Mouse (Mus musculus) 3134 (cell line): ENCODE measurements around the gene Pigo.

Source experiments
- DNase-seq: peaks from one replicate; pipeline ENCODE4 v3.0.0-alpha.2; 2011; ENCODE audit warnings: low spot score; ENCODE audit not compliant: insufficient read length; ENCODE audit errors: extremely low read depth

Pigo gene

DNA sequence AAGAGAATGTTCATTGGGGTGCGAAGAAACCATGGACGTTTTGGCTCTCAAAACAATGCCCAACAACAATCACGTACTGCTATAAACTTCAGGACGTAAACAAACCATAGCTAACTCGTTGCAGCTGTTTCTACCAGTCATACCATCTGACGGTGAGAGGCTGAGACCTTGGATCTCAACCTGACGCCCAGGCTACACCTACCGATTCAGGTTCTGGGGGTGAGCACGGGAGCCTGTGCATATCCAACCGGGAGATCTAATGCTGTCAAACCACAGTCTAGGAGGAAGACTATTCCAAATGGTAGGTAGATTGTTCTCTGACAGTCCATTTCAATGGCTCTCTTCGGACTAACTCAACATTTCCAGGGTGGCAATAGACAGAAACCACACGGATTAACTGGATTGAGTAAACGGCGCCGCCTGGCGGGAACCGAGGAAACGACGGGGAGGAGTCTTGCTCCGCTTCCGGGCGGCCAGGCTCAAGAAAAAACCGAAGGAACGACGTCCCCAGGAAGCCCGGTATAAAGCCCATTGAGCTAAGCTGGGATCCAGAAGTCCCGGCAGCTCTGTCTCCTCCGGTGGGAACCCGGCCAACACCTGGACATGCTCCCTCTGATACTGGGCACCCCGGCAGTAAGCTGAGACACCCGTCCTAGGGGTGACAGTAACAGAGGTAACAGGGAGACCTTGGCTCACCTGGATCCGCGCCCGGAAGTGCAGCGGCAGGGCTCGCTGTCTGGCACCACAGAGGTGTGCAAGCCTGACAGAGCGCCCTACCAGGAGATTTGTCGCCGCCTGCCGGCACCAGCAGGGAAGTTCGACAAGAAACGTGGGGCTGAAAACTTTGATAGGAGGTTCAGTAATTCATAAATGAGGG, at the start of gene Pigo:
Pigo (minus strand) TSS at position 736 of the 877 bp plus-strand sequence.
- DNase-seq: peak; percentile 97

DNA sequence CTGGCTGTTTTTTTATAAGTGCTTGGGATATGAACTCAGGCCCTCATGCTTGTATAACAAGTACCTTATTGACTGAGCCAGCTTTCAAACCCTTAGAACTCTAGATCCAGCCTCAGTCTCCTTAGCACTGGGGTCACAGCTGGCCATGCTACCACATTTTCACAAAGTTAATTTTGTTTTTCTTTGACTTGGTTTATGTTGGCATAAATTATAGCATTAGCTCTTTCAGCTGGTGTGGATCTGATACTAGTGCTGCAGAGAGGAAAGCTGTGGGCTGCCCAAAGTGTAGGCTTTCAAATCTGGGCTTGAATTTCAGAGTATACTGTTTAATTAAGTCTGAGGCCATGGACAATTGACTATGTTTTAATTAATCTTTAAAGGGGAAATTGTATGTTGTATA, 49.3 kb upstream of the Pigo start:
- DNase-seq: no peak

DNA sequence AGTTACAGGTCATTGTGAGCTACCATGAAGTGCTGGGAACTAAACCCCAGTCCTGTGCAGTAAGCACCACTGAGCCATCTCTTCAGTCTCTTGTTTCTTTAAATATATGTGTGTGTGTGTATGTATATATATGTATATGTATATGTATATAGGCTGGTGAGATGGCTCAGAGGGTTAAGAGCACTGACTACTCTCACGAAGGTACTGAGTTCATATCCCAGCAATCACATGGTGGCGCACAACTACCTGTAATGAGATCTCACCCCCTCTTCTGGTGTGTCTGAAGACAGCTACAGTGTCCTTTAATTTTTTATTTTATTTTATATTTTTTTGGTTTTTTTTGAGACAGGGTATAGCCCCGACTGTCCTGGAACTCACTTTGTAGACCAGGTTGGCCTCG, 39.9 kb upstream of the Pigo start:
- no peak for DNase-seq

DNA sequence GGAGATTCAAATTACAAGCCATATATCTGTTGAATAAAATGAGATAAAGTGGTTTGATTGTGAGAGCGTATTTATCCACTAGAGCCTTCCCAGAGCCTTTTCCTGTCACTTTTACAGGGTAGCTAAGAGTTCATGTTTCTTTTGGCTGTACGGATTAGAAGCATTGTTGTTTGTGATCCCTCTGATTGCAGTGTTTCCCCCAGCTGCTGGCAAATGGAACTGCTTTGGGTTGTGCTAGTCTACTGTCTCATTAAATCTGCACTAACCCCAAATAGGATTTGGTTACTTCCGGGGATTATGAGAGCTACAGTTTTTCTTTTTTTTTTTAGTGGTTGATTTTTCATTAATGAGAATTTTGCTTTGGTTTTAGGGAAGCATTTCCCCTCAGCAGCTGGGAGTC, 34.7 kb upstream of the Pigo start:
- DNase-seq: no peak

DNA sequence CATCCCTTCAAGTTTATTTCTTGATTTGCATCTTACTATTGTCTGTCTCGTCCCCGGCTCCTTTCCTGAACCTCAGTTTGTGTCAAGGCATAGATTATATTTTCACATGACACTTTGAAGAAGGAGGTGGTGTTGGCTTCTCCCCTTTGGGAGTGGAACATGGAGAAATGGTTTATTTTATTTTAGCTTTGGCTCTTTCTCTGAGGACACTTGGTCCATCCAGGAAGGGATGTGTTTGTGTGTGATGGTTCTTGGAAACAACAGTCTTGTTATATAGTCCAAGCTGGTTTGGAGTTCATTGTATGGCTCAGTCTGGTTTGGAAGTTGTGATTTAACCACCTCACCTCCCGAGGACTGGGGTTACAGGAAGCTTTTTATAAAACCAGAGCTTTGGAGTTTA, 34.1 kb upstream of the Pigo start:
- DNase-seq: no peak

DNA sequence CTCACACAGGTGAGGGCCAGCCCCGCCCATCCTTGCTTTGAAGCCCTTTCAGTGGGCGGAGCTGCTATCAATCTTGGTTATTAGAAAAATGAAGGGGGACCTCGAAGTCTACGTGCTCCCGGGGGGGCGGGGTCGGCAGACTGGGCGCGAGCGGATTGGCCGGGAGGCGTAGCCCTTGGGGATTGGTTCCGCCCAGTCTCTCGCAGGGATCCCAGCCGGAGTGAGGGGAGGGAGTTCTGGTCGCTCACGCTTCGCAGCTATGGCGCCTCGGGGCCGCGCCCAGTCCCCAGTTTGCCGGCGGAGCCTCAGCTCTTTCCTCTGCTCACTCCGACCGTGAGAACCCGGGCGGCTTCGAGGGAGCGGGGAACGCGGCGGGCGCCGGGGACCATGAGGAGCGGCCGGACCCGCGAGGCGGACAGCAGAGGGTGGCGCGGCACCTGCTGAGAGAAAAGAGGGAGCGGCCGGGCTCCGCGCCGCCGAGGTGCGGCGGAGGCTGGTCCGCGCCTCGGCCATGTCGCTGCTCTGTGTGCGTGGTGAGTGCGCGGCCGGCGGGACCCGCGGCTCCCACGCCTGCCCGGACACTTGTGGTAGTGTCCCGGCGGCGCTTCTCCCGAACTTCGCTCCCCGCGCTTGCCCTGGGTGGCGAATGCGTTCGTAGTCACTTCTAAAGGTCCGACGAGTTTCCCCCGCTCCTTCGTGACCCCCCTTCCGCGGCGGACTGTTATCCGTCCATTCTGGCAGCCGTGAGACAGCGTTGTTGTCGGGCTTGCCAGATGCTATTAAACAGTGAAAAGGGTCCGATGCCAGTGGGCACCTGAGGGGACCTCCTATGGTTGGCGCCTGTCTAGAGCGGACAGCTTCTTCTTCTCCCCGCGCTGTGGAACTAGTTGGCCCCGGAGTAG, 33.4 kb upstream of the Pigo start, which contains the start of gene Unc13b:
Unc13b (plus strand) TSS at position 201 of the 902 bp plus-strand sequence.
- DNase-seq: no peak

DNA sequence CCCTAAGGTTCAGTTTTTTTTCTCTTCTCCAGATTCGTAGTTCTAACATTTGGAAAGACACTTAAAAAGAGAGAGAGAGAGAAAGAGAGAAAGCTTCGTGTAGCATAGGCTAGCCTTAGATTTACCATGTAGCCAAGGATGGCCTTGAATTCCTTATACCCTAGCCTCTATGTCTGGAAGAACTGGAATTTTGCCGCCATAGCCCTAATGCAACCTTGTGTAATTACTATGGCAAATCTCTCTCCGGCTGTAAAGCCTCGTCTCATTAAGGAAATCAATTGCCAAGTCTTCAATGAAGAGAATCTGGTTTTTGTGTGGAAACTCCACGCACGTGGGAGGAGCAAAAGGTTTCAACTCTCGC, 32.8 kb upstream of the Pigo start:
- DNase-seq: no peak

DNA sequence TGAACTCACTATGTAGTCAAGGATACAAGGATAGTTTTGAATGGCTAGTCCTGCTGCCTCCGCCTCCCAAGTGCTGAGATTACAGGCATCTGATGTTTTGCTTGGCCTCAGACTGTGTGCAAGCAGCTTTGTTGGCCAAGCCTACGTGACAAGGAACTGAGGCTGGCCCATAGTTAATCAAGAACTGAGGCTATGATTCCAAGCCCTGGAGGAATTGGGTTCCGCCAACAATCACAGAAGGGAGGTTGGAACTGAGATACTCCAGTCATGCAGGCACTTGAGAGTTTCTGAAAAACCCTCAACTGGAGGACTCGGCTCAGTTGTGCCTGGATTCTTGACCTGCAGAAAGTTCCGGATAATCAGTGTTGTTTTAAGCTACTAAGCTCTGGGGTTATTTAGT, 32.0 kb upstream of the Pigo start:
- no peak for DNase-seq

DNA sequence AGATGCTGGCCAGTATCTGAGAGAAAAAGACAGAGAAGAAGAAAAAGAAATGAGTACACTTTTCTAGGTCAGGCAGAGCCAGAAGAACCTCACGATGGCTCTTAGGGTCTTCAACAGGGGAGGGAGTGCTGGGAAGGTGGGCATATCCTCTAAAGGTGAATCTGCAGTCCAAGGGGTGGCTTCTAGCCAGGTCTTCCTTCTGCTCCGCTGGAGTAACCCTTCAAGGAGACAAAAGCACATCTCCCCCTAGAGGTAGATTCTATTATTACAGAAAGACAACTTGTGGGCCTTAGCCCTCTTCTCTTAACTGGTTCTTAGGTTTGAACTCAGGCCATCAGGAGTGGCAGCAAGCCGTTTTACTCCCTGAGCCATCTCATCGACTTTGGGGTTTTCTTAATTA, 27.0 kb upstream of the Pigo start:
- no peak for DNase-seq

DNA sequence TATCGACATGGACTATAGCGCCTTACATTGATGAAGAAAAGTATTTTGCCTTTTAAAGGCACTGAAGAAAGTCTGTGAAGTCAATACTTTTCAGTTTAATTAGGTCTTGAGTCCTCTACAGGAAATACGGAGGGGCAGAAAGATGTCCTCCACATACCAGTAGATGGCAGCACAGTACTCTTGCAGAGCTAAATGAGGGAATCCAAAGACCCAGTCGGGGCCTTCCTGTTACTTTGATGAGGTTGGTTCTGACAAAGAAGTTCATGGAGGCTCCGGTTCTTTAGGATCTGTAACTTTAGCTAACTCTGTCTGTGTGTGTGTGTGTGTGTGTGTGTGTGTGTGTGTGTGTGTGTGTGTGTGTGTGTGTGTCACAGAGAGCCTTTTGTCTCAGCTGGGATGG, 21.6 kb upstream of the Pigo start:
- DNase-seq: peak; percentile 60

DNA sequence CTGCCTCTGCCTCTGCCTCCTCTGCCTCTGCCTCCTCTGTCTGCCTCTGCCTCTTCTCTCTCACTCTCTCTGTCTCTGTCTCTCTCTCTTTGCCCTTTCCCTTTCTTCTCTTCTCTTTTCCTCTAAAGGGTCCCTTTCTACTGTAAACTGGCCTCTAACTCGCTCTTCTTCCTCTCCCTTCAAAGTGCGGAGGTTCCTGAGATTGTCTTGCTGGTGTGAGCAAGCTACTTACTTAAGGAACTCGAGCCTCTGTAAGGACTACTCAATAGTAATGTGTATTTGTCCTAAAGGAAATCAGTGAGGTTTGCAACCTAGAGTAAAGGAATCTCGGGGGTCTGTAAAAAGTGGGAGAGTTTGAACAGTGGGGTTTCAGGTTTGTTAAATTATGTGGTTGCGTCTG, 21.0 kb upstream of the Pigo start:
- no peak for DNase-seq

DNA sequence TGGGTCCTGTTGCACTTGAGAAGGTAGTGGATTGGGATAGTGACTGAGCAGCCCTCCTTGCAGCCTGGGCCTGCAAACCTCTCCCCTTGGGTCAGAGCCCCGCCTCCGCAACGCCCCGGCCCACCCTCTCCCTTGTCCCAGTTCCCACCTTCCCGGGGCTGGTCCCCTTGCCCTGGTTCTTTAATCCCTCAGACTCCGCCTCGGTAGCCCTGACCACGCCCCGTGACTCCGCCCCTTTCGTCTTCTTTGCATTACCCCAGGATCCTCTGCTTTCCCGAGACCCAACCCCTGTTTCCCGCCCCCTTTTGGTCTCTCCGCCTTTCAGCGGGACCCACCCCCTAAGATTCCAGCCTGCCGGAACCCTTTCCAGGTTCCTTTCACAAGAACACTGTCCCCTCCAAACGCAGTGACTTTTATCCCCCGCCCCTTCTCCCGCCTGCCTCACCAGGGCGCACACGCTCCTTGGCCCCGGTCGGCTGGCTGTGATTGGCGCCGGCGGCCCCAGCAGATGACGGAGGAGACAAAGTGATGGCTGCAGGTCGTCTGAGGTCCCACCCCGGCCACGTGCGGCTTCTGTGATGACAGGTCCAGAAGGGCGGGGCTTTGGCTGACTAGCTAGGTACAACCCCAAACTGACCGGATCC, 20.2 kb upstream of the Pigo start, which contains the start of gene Fam214b:
Fam214b (minus strand) TSS at position 562 of the 644 bp plus-strand sequence.
- DNase-seq: peak; percentile 97

DNA sequence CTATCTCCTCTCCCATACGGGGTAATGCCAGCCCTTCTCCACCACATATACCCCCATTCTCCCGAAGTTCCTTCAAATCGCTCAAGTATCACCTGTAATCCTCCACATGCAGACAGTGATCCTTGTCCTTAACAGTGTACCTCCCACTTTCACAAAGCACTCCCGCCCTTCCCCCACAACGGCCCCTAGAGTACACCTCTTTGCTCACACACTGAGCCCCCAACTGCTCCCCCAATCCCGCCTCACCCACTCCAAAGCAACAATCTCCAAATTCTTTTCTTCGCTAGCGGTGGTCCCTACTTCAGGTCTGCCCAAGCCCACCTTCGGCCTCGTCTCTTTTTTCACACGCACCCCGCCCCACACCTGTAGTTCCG, 19.7 kb upstream of the Pigo start:
- no peak for DNase-seq

DNA sequence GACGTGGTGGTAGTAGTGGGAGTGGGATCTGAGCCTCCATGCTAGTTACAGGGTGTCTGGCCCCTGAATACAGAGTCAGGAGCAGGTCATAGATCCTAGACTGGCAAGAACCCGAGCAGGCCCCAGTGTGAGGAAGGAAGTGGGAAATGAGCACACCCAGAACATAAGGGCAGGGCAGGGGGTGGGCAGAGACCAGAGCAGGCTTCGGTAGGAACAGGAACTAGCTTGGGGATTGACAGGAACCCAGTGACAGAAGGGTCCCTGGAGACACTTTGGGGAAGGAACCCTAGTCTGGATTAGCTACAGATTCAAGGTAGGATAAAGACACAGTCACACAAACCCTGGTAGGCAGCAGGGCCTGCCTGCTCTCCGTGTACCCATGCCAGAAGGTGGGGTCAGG, 19.1 kb upstream of the Pigo start:
- peak; percentile 26 for DNase-seq

DNA sequence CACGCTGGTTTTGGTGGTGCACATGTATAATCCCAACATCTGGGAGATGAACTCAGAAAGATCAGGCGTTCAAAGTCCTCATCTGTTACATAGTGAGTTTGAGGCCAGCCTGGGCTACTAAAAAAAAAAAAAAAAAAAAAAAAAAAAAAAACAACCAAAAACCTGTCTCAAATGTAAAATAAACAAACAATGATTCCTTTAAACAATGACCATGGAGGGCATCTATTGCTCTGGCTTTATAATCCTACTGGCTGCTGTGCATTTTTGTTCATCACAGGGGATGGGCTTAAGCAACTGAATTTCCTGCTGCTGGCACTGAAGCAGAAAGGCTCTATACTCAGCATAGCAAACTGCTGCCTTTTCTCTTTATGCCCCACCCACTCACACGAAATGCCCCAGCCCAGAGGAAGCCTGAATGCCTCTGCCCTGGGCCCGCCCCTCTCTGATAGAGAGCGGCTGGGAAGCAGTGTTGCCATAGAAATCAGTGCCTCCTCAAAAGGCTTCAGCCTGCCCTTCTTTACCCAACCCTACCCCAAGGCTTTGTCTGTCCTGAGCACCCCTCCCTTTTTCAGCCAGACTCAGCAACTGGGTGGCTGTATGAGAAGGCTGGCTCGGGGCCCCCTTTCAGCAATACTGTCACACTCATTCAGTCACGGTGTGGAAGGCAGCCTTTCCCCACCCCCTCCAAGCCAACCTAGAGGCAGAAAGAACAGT, 18.2 kb upstream of the Pigo start:
- DNase-seq: peak; percentile 55

DNA sequence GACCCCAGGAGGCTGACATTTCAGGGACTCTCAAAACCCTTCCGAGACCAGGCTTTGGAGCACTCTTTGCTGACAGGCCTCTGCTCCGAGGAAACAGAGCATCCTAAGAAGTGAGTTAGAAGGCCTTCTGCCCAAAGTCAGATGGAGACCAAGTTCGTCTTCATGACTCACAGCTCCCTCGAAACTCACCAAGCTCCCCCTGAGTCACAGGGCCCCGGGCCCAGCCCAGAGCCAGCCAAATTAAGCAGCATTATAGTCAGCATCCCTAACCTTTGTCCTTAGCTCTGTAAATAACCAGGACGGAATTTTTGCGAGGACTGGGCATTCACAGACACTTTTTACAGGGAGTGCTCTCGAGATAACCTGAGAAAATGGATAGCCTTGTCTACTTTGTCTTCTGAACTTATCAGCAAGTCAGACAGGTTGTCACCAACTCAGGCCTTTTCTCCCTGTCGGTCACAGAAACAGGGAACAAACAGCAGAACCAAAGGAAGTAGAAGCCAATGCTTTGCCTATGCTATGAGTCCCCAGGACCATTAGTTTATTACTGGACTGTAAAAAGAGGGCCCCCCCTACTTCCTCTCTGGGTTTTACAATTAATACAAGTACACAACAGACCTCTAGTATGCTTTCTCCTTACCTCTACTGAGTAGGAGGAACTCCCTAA, 15.4 kb upstream of the Pigo start:
- DNase-seq: peak; percentile 69

DNA sequence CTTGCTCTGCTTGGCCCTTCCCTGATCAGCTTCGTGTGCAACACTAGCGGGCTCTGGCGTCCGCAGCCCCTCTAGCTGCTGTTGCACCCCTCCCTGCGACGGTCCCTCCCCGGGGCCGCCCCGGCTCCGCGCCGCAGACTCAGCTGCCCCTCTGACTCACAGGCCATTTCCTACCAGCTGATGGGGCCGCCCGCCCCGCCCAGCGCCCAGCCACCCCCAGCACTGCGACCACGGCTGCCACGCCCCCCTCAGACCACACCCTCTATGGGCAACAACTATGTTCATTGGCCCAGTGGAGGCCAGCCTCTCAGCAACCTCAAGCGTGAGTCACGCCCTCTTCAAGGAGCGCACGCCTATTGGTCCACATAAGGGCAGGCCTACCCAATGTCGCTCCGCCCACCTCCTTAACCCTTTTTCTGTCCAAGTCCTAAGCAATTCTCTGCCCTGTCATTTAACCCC, 14.5 kb upstream of the Pigo start:
- DNase-seq: peak; percentile 99

DNA sequence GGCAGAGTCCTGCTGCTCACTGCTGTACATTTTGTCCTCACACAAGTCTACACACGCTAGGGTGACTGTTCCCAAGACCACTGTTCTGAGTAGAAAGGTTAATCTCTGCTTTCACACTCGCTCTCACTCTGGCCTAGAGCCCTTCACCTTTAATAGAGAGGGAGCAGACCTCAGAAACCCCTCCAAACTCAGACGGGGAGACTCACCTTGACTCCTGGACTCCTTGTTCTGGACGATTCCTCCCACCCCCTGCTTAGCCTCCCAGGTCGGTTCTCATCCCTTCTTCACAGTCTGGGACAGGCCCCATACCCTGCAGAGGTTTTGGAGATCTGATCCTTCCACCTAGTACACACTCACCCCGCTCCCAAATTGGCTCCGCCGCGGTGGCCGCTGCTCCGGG, 14.0 kb upstream of the Pigo start:
- DNase-seq: no peak

DNA sequence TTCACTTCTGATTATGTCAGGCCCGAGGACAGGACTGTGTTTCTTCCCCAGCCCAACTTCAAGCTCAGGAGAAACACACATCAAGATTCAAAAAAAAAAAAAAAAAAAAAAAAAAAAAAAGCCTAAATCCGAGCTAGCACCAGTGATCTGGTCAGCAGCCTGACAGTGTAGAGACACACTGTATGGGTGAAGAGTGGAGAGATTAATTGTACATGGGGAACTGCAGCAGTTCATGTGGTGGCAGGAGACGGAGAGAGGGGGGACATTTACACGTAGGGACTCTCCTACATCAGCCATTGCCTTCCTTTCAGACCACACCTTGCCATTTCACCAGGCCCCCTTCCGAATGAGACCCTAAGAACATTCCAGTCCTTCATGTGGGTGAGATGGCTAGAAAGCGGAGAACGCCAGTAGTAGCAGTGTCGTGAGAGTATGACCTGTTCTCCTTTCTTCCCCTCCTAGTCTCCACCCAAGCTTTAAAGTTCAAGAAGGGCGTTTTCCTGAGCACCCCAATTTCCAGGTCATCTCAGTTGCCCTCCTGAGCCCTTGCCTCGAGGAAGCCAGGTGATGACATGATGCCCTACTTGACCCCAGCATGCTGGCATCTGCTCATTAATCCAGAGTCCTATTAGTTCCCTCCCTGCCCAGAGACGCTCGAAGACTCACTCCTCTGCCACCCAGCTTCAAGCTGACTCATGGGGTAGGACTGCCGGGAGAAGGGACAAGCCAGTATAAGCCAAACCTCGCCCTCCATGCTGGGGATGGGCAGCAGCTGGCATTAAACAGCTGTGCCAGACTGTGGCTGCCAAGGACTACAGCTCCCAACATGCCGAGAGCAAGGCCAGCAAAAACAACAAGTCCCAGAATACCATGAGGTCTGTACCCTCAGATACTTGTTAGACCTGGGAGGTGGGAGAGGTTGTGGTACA, 13.2 kb upstream of the Pigo start:
- DNase-seq: peak; percentile 89
